Mouse (Mus musculus) E14TG2a.4 (cell line): ENCODE data around the gene Zic2.

ENCODE experiments used
- CTCF ChIP-seq: conservative IDR thresholded peaks from 2 replicates; pipeline ENCODE4 v1.5.1; 2014; ENCODE audit warnings: low read length
- NANOG ChIP-seq: IDR thresholded peaks from 2 replicates; pipeline ENCODE4 v1.6.1; 2014; ENCODE audit warnings: borderline replicate concordance, low read length, mixed read lengths
- POU5F1 ChIP-seq: IDR thresholded peaks from 2 replicates; pipeline ENCODE4 v1.6.1; 2014; ENCODE audit warnings: low read length, borderline replicate concordance

DNA sequence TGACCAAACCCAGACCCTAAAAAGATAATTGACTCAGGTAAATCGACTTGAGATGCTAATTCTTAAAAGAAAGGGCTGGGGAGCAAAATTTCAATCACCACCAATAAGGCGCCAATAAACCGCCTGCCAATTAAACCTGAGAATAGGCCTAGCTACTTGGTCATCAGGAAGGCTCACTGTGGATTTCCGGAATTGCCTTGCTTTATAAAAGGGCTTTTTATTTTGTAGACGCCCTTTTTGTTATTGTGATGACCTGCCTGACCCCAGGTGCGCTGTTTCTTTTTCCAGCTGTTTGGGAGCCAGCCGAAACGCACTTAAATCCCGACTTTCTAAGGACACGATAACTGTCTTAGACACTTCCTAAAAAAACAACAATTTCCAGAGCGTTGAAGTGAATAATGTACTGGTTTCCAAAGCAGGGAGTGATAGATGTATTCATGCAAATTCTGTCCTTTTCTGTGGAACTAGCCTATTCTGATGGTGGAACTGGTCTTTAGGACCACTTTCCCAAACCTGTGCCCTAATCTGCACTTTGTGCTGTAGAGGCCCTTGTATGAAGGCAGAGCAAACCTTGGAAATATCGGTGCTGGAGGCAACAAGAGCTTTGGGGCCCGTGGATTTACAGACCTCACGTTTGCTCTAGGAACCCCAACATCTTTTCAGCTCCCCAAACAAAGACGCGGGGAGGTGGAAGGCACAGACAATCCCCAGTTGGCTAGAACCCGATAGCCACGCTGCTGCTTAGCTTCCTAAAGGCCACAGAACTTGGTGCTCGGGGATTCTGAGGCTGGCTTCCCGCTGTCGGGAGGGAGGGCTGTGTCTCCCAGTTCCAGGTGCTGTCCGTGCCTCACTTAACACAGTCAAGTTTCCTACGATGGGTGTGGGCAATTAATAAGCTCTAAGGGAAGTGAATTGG lies 7.1 kb upstream of the Zic2 start:
- TF ChIP-seq CTCF = no peak
- TF ChIP-seq POU5F1 = no peak
- TF ChIP-seq NANOG = peak; percentile 90
